Mouse (Mus musculus) embryonic facial prominence, embryonic 14.5 days (tissue): ENCODE results near the gene Phf19. TPM values are rescaled to one million over a fixed set of nuclear protein-coding genes. Genes with fewer than 3 reads are reported as not detected.

ENCODE experiments used
- ATAC-seq: fragments of 200-750 bp; cut with Nextera tagmentation; 2 replicates; pipeline ENCODE4 v1.8.0; 2017; ENCODE audit warnings: low read depth, moderate number of reproducible peaks, moderate TSS enrichment
- DNase-seq: peaks from one replicate; pipeline ENCODE4 v3.0.0-alpha.2; 2015; ENCODE audit warnings: low spot score
- H3K27ac ChIP-seq: fragments of 300-500 bp; sonication (generic); replicated peaks from 2 replicates; pipeline ENCODE4 v1.5.1; 2014; ENCODE audit warnings: low read depth, mild to moderate bottlenecking, low read length, moderate library complexity
- H3K27me3 ChIP-seq: fragments of 300-500 bp; sonication (generic); replicated peaks from 2 replicates; pipeline ENCODE4 v1.6.1; 2014; ENCODE audit warnings: low read length; ENCODE audit not compliant: control insufficient read depth, insufficient read depth
- H3K36me3 ChIP-seq: fragments of 300-500 bp; sonication (generic); 2 replicates; pipeline ENCODE4 v1.6.1; 2014; ENCODE audit warnings: low read length, mixed read lengths; ENCODE audit not compliant: control insufficient read depth, insufficient read depth
- H3K4me1 ChIP-seq: fragments of 300-500 bp; sonication (generic); 2 replicates; pipeline ENCODE4 v1.6.1; 2014; ENCODE audit warnings: antibody characterized with exemption, low read length; ENCODE audit not compliant: control insufficient read depth, insufficient read depth
- H3K4me2 ChIP-seq: fragments of 300-500 bp; sonication (generic); 2 replicates; pipeline ENCODE4 v1.6.1; 2014; ENCODE audit warnings: low read depth, mild to moderate bottlenecking, low read length, moderate library complexity, mixed read lengths
- H3K4me3 ChIP-seq: fragments of 300-500 bp; sonication (generic); 2 replicates; pipeline ENCODE4 v1.5.1; 2014; ENCODE audit warnings: low read depth, mild to moderate bottlenecking, low read length
- H3K9ac ChIP-seq: fragments of 300-500 bp; sonication (generic); 2 replicates; pipeline ENCODE4 v1.6.1; 2014; ENCODE audit warnings: low read depth, mild to moderate bottlenecking, low read length, moderate library complexity, mixed read lengths
- H3K9me3 ChIP-seq: fragments of 300-500 bp; sonication (generic); 2 replicates; pipeline ENCODE4 v1.6.1; 2016; ENCODE audit warnings: low read length; ENCODE audit not compliant: control insufficient read depth
- WGBS: fragments of 180-500 bp; shearing (Covaris S2); extraction: QIAGEN DNeasy Blood & Tissue Kit; methylation state at CpG from one replicate; pipeline ENCODE4 v1.1.7; 2014; 5-methylcytosine and 5-hydroxymethylcytosine counted together
- polyA plus RNA-seq: library from polyadenylated mRNA; unstranded; fragments of >200 nt; fragmentation: Nextera tagmentation; extraction: Ambion mirVana; gene quantifications from 2 replicates; pipeline ENCODE4 v1.2.1, GENCODE M21; 2014

Gene Phf19
- polyA plus RNA-seq, 1 experiment from 2014 or later: 12.2 TPM

- no peaks in the 10 kb centered on the region; the same call in 1 of the 2 replicates for H3K36me3 ChIP-seq
- ATAC-seq (no peak), DNase-seq (no peak)
- H3K9me3 ChIP-seq: no peaks in the 10 kb centered on the region
- no peaks in the 10 kb centered on the region for H3K27me3 ChIP-seq
- WGBS: 82% methylated on average over 11 of the region's 11 CpGs
- H3K4me3 ChIP-seq: no peak overlapping the region
- H3K4me2 ChIP-seq: no peak overlapping the region
- no peak overlapping the region for H3K9ac ChIP-seq
- peaks cover 6% of the 10 kb centered on the region for H3K4me1 ChIP-seq
- H3K27ac ChIP-seq: no peak overlapping the region
Observed at GRCm38 (mm10) chr2:34899682-34900081, 14.1 kb downstream of the Phf19 start.

GRCm38 (mm10) chr2:34897820-34898219, 16.0 kb downstream of the Phf19 start:
- Histone ChIP-seq H3K4me3 (no peak overlapping the region), H3K4me1 (no peaks in the 10 kb centered on the region), H3K4me2 (no peak overlapping the region), H3K36me3 (no peaks in the 10 kb centered on the region; the same call in 1 of the 2 replicates), H3K9me3 (no peaks in the 10 kb centered on the region), H3K9ac (no peak overlapping the region), H3K27me3 (no peaks in the 10 kb centered on the region), H3K27ac (no peak overlapping the region)
- ATAC-seq: no peak
- peak; percentile 33 for DNase-seq
- WGBS: 21% methylated on average over 10 of the region's 10 CpGs

GRCm38 (mm10) chr2:34896821-34897460, 16.9 kb downstream of the Phf19 start:
- DNase-seq (no peak), ATAC-seq (no peak)
- H3K9me3 ChIP-seq: no peaks in the 10 kb centered on the region
- H3K27ac ChIP-seq: no peak overlapping the region
- WGBS: 79% methylated on average over 17 of the region's 17 CpGs
- H3K9ac ChIP-seq: no peak overlapping the region
- H3K27me3 ChIP-seq: no peaks in the 10 kb centered on the region
- H3K4me2 ChIP-seq: no peak overlapping the region
- no peaks in the 10 kb centered on the region for H3K4me1 ChIP-seq
- H3K4me3 ChIP-seq: no peak overlapping the region
- H3K36me3 ChIP-seq: no peaks in the 10 kb centered on the region

GRCm38 (mm10) chr2:34895503-34896113, 18.2 kb downstream of the Phf19 start:
- H3K9me3 ChIP-seq: no peaks in the 10 kb centered on the region
- 76% methylated on average over 19 of the region's 19 CpGs for whole genome bisulfite sequencing
- H3K27ac ChIP-seq: no peak overlapping the region
- H3K27me3 ChIP-seq: no peaks in the 10 kb centered on the region
- H3K4me1 ChIP-seq: no peaks in the 10 kb centered on the region
- H3K4me2 ChIP-seq: no peak overlapping the region
- no peak overlapping the region for H3K9ac ChIP-seq
- no peak for ATAC-seq
- no peak for DNase-seq
- H3K4me3 ChIP-seq: no peak overlapping the region
- no peaks in the 10 kb centered on the region for H3K36me3 ChIP-seq

GRCm38 (mm10) chr2:34893950-34894349, 19.9 kb downstream of the Phf19 start:
- Histone ChIP-seq H3K4me3 (no peak overlapping the region), H3K4me1 (no peaks in the 10 kb centered on the region), H3K4me2 (no peak overlapping the region), H3K9me3 (no peaks in the 10 kb centered on the region), H3K27me3 (no peaks in the 10 kb centered on the region), H3K36me3 (no peaks in the 10 kb centered on the region), H3K27ac (no peak overlapping the region), H3K9ac (no peak overlapping the region)
- 76% methylated on average over 5 of the region's 5 CpGs for whole genome bisulfite sequencing
- no peak for ATAC-seq
- no peak for DNase-seq

- H3K27ac ChIP-seq: no peak overlapping the region
Observed at GRCm38 (mm10) chr2:34884186-34884585, 29.6 kb downstream of the Phf19 start.

GRCm38 (mm10) chr2:34883190-34883589, 30.6 kb downstream of the Phf19 start:
- Histone ChIP-seq H3K4me3 (no peak overlapping the region), H3K4me2 (no peak overlapping the region), H3K27ac (no peak overlapping the region), H3K9ac (no peak overlapping the region), H3K9me3 (no peaks in the 10 kb centered on the region), H3K36me3 (no peaks in the 10 kb centered on the region), H3K27me3 (no peaks in the 10 kb centered on the region), H3K4me1 (no peaks in the 10 kb centered on the region)
- 39% methylated on average over 5 of the region's 5 CpGs for WGBS
- no peak for ATAC-seq
- DNase-seq: no peak

More at GRCm38 (mm10) chr2:34884186-34884585, 29.6 kb downstream of the Phf19 start:
- no peak for ATAC-seq
- no peak overlapping the region for H3K9ac ChIP-seq
- H3K27me3 ChIP-seq: no peaks in the 10 kb centered on the region
- WGBS: 48% methylated on average over 2 of the region's 2 CpGs
- H3K4me1 ChIP-seq: no peaks in the 10 kb centered on the region
- H3K4me3 ChIP-seq: no peak overlapping the region
- H3K9me3 ChIP-seq: no peaks in the 10 kb centered on the region
- no peak overlapping the region for H3K4me2 ChIP-seq
- DNase-seq: no peak
- H3K36me3 ChIP-seq: no peaks in the 10 kb centered on the region

GRCm38 (mm10) chr2:34882757-34883156, 31.1 kb downstream of the Phf19 start:
- Histone ChIP-seq H3K9me3 (no peaks in the 10 kb centered on the region), H3K27ac (no peak overlapping the region), H3K4me3 (no peak overlapping the region), H3K4me2 (no peak overlapping the region), H3K9ac (no peak overlapping the region), H3K27me3 (no peaks in the 10 kb centered on the region), H3K36me3 (no peaks in the 10 kb centered on the region), H3K4me1 (no peaks in the 10 kb centered on the region)
- DNase-seq (no peak), ATAC-seq (no peak)
- 88% methylated on average over 2 of the region's 2 CpGs for WGBS

- Histone ChIP-seq H3K27me3 (peaks cover 4% of the 10 kb centered on the region), H3K4me1 (no peaks in the 10 kb centered on the region), H3K4me2 (no peak overlapping the region), H3K9me3 (no peaks in the 10 kb centered on the region), H3K4me3 (no peak overlapping the region), H3K9ac (no peak overlapping the region), H3K27ac (no peak overlapping the region), H3K36me3 (no peaks in the 10 kb centered on the region)
- ATAC-seq (no peak), DNase-seq (no peak)
- WGBS: 84% methylated on average over 10 of the region's 10 CpGs
Observed at GRCm38 (mm10) chr2:34880054-34880453, 33.8 kb downstream of the Phf19 start.
